Mouse (Mus musculus): ENCODE results near the gene Asb2. TPM values are rescaled to one million over a fixed set of nuclear protein-coding genes. Genes with fewer than 3 reads are reported as not detected.

The Asb2 gene
- polyA plus RNA-seq (2015; fragmentation: Nextera tagmentation; extraction: Ambion mirVana): 22.5 and 23.6 TPM in 2 replicates

- Histone ChIP-seq H3K4me3 (ENCODE audit: low read length) (peak within 1 kb of the TSS; percentile 30), H3K36me3 (ENCODE audit: control insufficient read depth, insufficient read depth, low read length) (no peaks in the 10 kb centered on the region), H3K4me2 (ENCODE audit: low read depth, low read length) (no peak within 1 kb of the TSS), H3K4me1 (ENCODE audit: control insufficient read depth, insufficient read depth, low read length) (no peaks in the 10 kb centered on the region), H3K9me3 (ENCODE audit: control insufficient read depth, low read length) (no peaks in the 10 kb centered on the region), H3K27me3 (replicated peaks; ENCODE audit: control insufficient read depth, insufficient read depth, low read length) (no peaks in the 10 kb centered on the region), H3K9ac (ENCODE audit: low read depth, low read length) (peak within 1 kb of the TSS; percentile 16; the same call in 1 of the 2 replicates), H3K27ac (ENCODE audit: low read length) (peak within 1 kb of the TSS; percentile 69)
- peak; percentile 63; the same call in 1 of the 2 replicates for ATAC-seq
- 40% methylated on average over 14 of the region's 14 CpGs for WGBS
Observed at GRCm38 (mm10) chr12:103355746-103356414, at the start of gene Asb2. Gene Asb2, minus strand, starts transcription at chr12:103356001.

DNA sequence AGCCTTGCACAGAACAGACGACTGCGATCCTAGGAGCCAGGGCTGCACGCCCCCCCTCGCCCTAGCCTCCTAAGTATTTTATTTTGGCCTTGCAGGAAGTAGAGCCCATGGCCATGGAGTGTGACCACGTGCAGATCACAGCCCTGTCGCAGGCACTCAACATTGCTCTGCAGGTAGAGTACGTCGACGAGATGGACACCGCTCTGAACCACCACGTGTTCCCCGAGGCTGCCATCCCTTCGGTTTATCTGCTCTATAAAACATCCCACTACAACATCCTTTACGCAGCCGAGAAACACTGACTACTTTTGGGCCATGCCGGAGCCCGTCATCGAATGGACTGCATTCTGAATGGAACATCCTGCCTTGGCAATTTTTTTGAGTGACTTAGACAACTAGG, 48.3 kb upstream of the Asb2 start:
- H3K27me3 ChIP-seq (replicated peaks; ENCODE audit: control insufficient read depth, insufficient read depth, low read length): no peaks in the 10 kb centered on the region
- no peak overlapping the region for H3K27ac ChIP-seq (ENCODE audit: low read length)
- no peak overlapping the region for H3K4me3 ChIP-seq (ENCODE audit: low read length)
- H3K36me3 ChIP-seq (ENCODE audit: control insufficient read depth, insufficient read depth, low read length): peaks cover 12% of the 10 kb centered on the region
- no peaks in the 10 kb centered on the region for H3K4me1 ChIP-seq (ENCODE audit: control insufficient read depth, insufficient read depth, low read length)
- no peaks in the 10 kb centered on the region for H3K9me3 ChIP-seq (ENCODE audit: control insufficient read depth, low read length)
- 85% methylated on average over 18 of the region's 18 CpGs for WGBS
- H3K4me2 ChIP-seq (ENCODE audit: low read depth, low read length): no peak overlapping the region
- no peak for ATAC-seq
- no peak overlapping the region for H3K9ac ChIP-seq (ENCODE audit: low read depth, low read length)

DNA sequence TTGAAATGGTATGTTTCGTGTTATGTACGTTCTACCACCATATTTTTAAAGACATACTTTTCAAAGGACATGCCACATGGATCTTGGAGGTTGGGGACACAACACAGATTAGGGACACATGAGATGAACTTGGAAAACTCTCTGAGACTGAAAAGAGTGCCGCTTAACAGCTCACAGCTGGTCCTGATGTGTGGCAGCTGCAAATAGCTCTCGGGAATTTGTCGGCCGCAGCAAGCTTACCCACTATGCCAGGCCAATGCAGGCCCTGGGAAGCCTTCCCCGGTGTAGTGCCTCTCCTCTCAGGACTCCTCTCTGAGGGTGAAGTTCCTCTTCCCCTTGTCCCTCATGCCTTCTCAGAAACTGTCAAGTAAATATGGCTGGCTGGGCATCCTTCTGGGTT, 41.0 kb upstream of the Asb2 start:
- no peak overlapping the region for H3K4me3 ChIP-seq (ENCODE audit: low read length)
- no peak for ATAC-seq
- H3K4me2 ChIP-seq (ENCODE audit: low read depth, low read length): no peak overlapping the region
- no peaks in the 10 kb centered on the region for H3K9me3 ChIP-seq (ENCODE audit: control insufficient read depth, low read length)
- no peak overlapping the region for H3K9ac ChIP-seq (ENCODE audit: low read depth, low read length)
- WGBS: 75% methylated on average over 7 of the region's 7 CpGs
- no peaks in the 10 kb centered on the region for H3K36me3 ChIP-seq (ENCODE audit: control insufficient read depth, insufficient read depth, low read length)
- H3K27ac ChIP-seq (ENCODE audit: low read length): no peak overlapping the region
- no peaks in the 10 kb centered on the region for H3K27me3 ChIP-seq (replicated peaks; ENCODE audit: control insufficient read depth, insufficient read depth, low read length)
- peaks cover 6% of the 10 kb centered on the region; the same call in 1 of the 2 replicates for H3K4me1 ChIP-seq (ENCODE audit: control insufficient read depth, insufficient read depth, low read length)

GRCm38 (mm10) chr12:103395486-103396275, 39.9 kb upstream of the Asb2 start:
- no peaks in the 10 kb centered on the region for H3K27me3 ChIP-seq (replicated peaks; ENCODE audit: control insufficient read depth, insufficient read depth, low read length)
- H3K27ac ChIP-seq (ENCODE audit: low read length): no peak overlapping the region
- H3K4me2 ChIP-seq (ENCODE audit: low read depth, low read length): no peak overlapping the region
- no peak overlapping the region for H3K9ac ChIP-seq (ENCODE audit: low read depth, low read length)
- no peak for ATAC-seq
- peaks cover 6% of the 10 kb centered on the region; the same call in 1 of the 2 replicates for H3K4me1 ChIP-seq (ENCODE audit: control insufficient read depth, insufficient read depth, low read length)
- no peaks in the 10 kb centered on the region for H3K9me3 ChIP-seq (ENCODE audit: control insufficient read depth, low read length)
- no peaks in the 10 kb centered on the region for H3K36me3 ChIP-seq (ENCODE audit: control insufficient read depth, insufficient read depth, low read length)
- H3K4me3 ChIP-seq (ENCODE audit: low read length): no peak overlapping the region
- 66% methylated on average over 12 of the region's 12 CpGs for WGBS

DNA sequence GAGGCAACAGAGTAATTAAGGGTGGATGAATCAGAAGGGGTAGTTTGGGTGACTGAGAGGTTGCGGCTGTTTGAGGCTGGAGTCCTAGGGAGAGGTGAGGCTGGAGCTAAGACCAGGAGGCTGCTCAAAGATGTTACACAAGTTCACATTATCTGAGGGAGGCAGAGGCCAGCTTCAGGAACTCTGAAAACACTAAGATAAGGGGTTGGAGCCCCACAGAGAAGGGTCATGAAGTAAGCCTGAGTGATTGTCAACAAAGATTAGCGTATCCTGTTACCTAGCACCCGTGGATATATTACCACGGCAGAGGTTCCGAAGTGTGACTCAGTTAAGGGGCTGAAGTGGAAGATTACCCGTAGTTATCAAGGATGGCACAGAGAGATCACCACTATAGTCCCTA, 37.7 kb upstream of the Asb2 start:
- H3K9ac ChIP-seq (ENCODE audit: low read depth, low read length): no peak overlapping the region
- peaks cover 10% of the 10 kb centered on the region for H3K4me1 ChIP-seq (ENCODE audit: control insufficient read depth, insufficient read depth, low read length)
- no peak overlapping the region for H3K4me3 ChIP-seq (ENCODE audit: low read length)
- H3K36me3 ChIP-seq (ENCODE audit: control insufficient read depth, insufficient read depth, low read length): no peaks in the 10 kb centered on the region
- no peaks in the 10 kb centered on the region for H3K27me3 ChIP-seq (replicated peaks; ENCODE audit: control insufficient read depth, insufficient read depth, low read length)
- whole genome bisulfite sequencing: 33% methylated on average over 6 of the region's 6 CpGs
- no peak overlapping the region for H3K27ac ChIP-seq (ENCODE audit: low read length)
- H3K4me2 ChIP-seq (ENCODE audit: low read depth, low read length): no peak overlapping the region
- no peaks in the 10 kb centered on the region for H3K9me3 ChIP-seq (ENCODE audit: control insufficient read depth, low read length)
- ATAC-seq: peak; percentile 63

- H3K4me2 ChIP-seq (ENCODE audit: low read depth, low read length): no peak overlapping the region
- H3K27me3 ChIP-seq (replicated peaks; ENCODE audit: control insufficient read depth, insufficient read depth, low read length): no peaks in the 10 kb centered on the region
- no peak overlapping the region for H3K4me3 ChIP-seq (ENCODE audit: low read length)
- no peak for ATAC-seq
- H3K36me3 ChIP-seq (ENCODE audit: control insufficient read depth, insufficient read depth, low read length): no peaks in the 10 kb centered on the region
- no peak overlapping the region for H3K9ac ChIP-seq (ENCODE audit: low read depth, low read length)
- no peaks in the 10 kb centered on the region for H3K9me3 ChIP-seq (ENCODE audit: control insufficient read depth, low read length)
- H3K27ac ChIP-seq (ENCODE audit: low read length): no peak overlapping the region
- WGBS: 72% methylated on average over 7 of the region's 7 CpGs
- H3K4me1 ChIP-seq (ENCODE audit: control insufficient read depth, insufficient read depth, low read length): peaks cover 10% of the 10 kb centered on the region
Observed at GRCm38 (mm10) chr12:103391098-103391497, 35.3 kb upstream of the Asb2 start.

DNA sequence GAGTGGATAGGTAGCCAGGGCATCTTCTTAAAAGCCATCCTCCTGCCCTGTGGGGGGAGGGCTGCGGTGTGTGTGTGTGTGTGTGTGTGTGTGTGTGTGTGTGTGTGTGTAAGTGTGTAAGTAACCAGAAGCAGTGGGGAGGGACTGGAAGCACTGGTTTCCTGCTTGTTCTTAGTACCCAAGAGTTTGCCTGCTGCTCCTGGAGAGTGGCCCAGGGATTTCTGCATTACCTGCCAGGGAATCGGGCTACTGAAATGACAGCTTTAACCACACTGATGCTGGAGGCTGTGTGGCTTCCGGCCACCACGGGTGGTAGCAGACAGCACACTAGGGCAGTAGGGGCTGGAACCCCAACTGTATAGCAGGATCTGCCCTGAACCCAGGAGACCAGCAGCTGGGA, 34.2 kb upstream of the Asb2 start:
- Histone ChIP-seq H3K4me3 (ENCODE audit: low read length) (no peak overlapping the region), H3K27ac (ENCODE audit: low read length) (no peak overlapping the region), H3K36me3 (ENCODE audit: control insufficient read depth, insufficient read depth, low read length) (no peaks in the 10 kb centered on the region), H3K9ac (ENCODE audit: low read depth, low read length) (no peak overlapping the region), H3K9me3 (ENCODE audit: control insufficient read depth, low read length) (no peaks in the 10 kb centered on the region), H3K27me3 (replicated peaks; ENCODE audit: control insufficient read depth, insufficient read depth, low read length) (no peaks in the 10 kb centered on the region), H3K4me2 (ENCODE audit: low read depth, low read length) (no peak overlapping the region), H3K4me1 (ENCODE audit: control insufficient read depth, insufficient read depth, low read length) (peaks cover 10% of the 10 kb centered on the region)
- 73% methylated on average over 4 of the region's 4 CpGs for WGBS
- no peak for ATAC-seq

- Histone ChIP-seq H3K27me3 (replicated peaks; ENCODE audit: control insufficient read depth, insufficient read depth, low read length) (no peaks in the 10 kb centered on the region), H3K4me3 (ENCODE audit: low read length) (peak overlapping the region; percentile 75), H3K9me3 (ENCODE audit: control insufficient read depth, low read length) (no peaks in the 10 kb centered on the region), H3K4me2 (ENCODE audit: low read depth, low read length) (peak overlapping the region; percentile 65), H3K27ac (ENCODE audit: low read length) (no peak overlapping the region), H3K4me1 (ENCODE audit: control insufficient read depth, insufficient read depth, low read length) (peaks cover 10% of the 10 kb centered on the region), H3K36me3 (ENCODE audit: control insufficient read depth, insufficient read depth, low read length) (no peaks in the 10 kb centered on the region), H3K9ac (ENCODE audit: low read depth, low read length) (peak overlapping the region; percentile 86)
- ATAC-seq: no peak
- 71% methylated on average over 2 of the region's 2 CpGs for WGBS
Observed at GRCm38 (mm10) chr12:103389348-103389727, 33.5 kb upstream of the Asb2 start.

DNA sequence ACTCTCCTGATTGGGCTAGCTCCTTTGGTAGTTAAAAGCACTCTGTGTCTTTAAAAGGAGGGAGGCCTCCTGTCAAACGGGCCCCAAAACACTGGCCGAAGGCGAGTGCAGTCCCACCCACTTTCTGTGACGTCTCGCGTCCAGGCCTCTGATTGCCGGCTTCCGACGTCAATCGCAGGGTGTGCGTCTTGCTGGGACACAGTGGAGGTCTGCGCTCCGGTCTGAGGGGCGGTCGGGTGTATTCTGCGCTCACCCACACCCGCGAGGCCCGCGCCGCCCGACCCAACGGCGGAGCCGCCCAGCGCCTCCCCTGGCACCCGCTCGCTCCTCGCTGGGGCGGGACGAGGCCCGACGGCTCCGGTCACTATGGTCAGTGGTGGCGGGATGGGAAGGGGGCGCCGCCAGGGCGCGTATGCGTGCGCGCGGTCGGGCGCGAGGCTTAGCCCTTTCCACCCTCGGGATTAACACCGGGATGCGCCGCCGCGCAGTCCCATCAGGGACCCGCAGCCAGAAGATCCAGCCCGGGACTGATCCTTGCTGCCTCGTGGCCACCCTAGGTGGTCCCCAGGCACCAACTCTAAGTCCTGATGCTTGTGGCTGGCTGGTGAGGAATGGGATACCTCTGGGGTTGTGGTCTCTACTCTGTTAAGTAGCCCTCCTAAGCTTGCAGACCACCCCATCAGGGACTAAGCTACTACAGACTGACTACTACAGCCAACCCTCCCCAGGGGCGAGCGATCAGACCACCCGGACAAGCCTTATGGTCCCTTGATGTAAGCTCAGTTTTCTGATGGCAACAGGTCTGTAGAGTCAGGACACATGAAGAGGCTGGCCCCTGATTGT, 32.9 kb upstream of the Asb2 start, which contains the start of gene Otub2:
Gene Otub2, plus strand, starts transcription at position 178 of the 843 bp plus-strand sequence.
- under 1% methylated on average over 58 of the region's 58 CpGs for WGBS
- Histone ChIP-seq H3K36me3 (ENCODE audit: control insufficient read depth, insufficient read depth, low read length) (no peaks in the 10 kb centered on the region), H3K4me1 (ENCODE audit: control insufficient read depth, insufficient read depth, low read length) (peaks cover 6% of the 10 kb centered on the region), H3K4me2 (ENCODE audit: low read depth, low read length) (peak within 1 kb of the TSS; percentile 65), H3K4me3 (ENCODE audit: low read length) (peak within 1 kb of the TSS; percentile 75), H3K27me3 (replicated peaks; ENCODE audit: control insufficient read depth, insufficient read depth, low read length) (no peaks in the 10 kb centered on the region), H3K9ac (ENCODE audit: low read depth, low read length) (peak within 1 kb of the TSS; percentile 86), H3K9me3 (ENCODE audit: control insufficient read depth, low read length) (no peaks in the 10 kb centered on the region), H3K27ac (ENCODE audit: low read length) (0 out of 2 replicates have a peak within 1 kb of the TSS, but pooled peaks have one; percentile 36)
- peak; percentile 99 for ATAC-seq

Data from intestine, embryonic 16.5 days (tissue).